Mouse (Mus musculus) midbrain, embryonic 16.5 days (tissue): ENCODE results near the gene Dvl1. TPM values are rescaled to one million over a fixed set of nuclear protein-coding genes. Genes with fewer than 3 reads are reported as not detected.

ENCODE experiments used
- ATAC-seq: fragments of 200-750 bp; cut with Nextera tagmentation; 2 replicates; pipeline ENCODE4 v1.8.0; 2017; ENCODE audit warnings: moderate TSS enrichment
- H3K27ac ChIP-seq: fragments of 300-500 bp; sonication (generic); 2 replicates; pipeline ENCODE4 v1.5.1; 2014; ENCODE audit warnings: mild to moderate bottlenecking, low read length, mixed read lengths
- H3K27me3 ChIP-seq: fragments of 300-500 bp; sonication (generic); 2 replicates; pipeline ENCODE4 v1.6.1; 2014; ENCODE audit warnings: low read depth, low read length, mixed read lengths; ENCODE audit not compliant: control insufficient read depth, insufficient read depth
- H3K36me3 ChIP-seq: fragments of 300-500 bp; sonication (generic); 2 replicates; pipeline ENCODE4 v1.6.1; 2014; ENCODE audit warnings: mild to moderate bottlenecking, low read length, moderate library complexity, mixed read lengths; ENCODE audit not compliant: control insufficient read depth, insufficient read depth
- H3K4me1 ChIP-seq: fragments of 300-500 bp; sonication (generic); 2 replicates; pipeline ENCODE4 v1.6.1; 2014; ENCODE audit warnings: mild to moderate bottlenecking, low read length, mixed read lengths; ENCODE audit not compliant: control insufficient read depth, insufficient read depth
- H3K4me2 ChIP-seq: fragments of 300-500 bp; sonication (generic); 2 replicates; pipeline ENCODE4 v1.6.1; 2014; ENCODE audit warnings: mild to moderate bottlenecking, low read length, mixed read lengths
- H3K4me3 ChIP-seq: fragments of 300-500 bp; sonication (generic); 2 replicates; pipeline ENCODE4 v1.5.1; 2014; ENCODE audit warnings: low read depth, mild to moderate bottlenecking, low read length, moderate library complexity, mixed read lengths
- H3K9ac ChIP-seq: fragments of 300-500 bp; sonication (generic); 2 replicates; pipeline ENCODE4 v1.6.1; 2014; ENCODE audit warnings: low read depth, low read length, mixed read lengths
- H3K9me3 ChIP-seq: fragments of 300-500 bp; sonication (generic); replicated peaks from 2 replicates; pipeline ENCODE4 v1.6.1; 2014; ENCODE audit warnings: mild to moderate bottlenecking, low read length, mixed read lengths; ENCODE audit not compliant: control insufficient read depth, poor library complexity, severe bottlenecking
- WGBS: fragments of 180-500 bp; shearing (Covaris S2); extraction: QIAGEN DNeasy Blood & Tissue Kit; methylation state at CpG from one replicate; pipeline ENCODE4 v1.1.7; 2014; 5-methylcytosine and 5-hydroxymethylcytosine counted together
- polyA plus RNA-seq: library from polyadenylated mRNA; unstranded; fragments of >200 nt; fragmentation: Nextera tagmentation; extraction: Ambion mirVana; gene quantifications from 2 replicates; pipeline ENCODE4 v1.2.1, GENCODE M21; 2015

Dvl1 gene
- 10.3 and 11.0 TPM in 2 replicates for polyA plus RNA-seq

DNA sequence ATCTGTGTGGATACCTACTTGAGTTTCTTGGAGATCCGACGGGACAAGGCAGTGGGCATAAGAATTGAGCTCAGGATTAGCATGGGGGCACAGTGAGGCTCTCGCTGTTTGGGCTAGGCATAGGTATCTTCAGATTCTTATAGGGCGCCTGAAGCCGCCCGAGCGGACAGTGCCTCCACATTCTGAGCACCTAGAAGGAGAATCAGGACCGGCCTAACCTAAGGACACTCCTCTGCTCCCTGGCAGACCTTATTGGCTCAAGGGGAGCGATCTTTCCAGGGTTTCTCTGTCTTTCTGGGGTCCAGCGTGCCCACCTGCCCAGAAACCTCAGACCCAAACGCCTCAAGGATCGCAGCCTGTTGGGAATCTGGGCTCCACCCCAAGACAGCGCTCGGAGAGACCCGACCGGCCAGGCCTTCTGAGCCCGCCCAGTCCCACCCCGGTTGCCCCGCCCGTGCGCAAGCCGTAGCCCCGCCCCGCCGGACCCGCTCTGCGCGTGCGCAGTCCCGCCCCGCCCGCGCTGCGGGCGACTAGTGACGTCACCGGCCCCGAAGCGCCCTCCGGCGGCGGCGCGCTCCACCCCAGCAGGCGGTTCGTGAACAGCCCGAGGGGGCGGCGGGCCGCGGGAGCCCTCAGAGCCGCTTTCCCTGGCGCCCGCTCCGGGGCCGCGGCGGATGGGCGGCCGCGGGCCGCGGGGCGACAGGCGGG is at the start of gene Dvl1:
Gene Dvl1, plus strand, starts transcription at position 532 of the 708 bp plus-strand sequence.
- Histone ChIP-seq H3K27ac (peak within 1 kb of the TSS; percentile 85), H3K4me2 (peak within 1 kb of the TSS; percentile 95), H3K36me3 (no peaks in the 10 kb centered on the region), H3K27me3 (no peaks in the 10 kb centered on the region), H3K9me3 (no peaks in the 10 kb centered on the region), H3K4me3 (peak within 1 kb of the TSS; percentile 79), H3K4me1 (peaks cover 33% of the 10 kb centered on the region), H3K9ac (peak within 1 kb of the TSS; percentile 88)
- 2% methylated on average over 43 of the region's 65 CpGs for WGBS
- peak; percentile 89 for ATAC-seq

GRCm38 (mm10) chr4:155802075-155802474 is 45.1 kb upstream of the Dvl1 start:
- no peak for ATAC-seq
- Histone ChIP-seq H3K27ac (no peak overlapping the region), H3K9ac (no peak overlapping the region), H3K36me3 (no peaks in the 10 kb centered on the region), H3K27me3 (no peaks in the 10 kb centered on the region), H3K4me3 (no peak overlapping the region), H3K4me1 (peaks cover 17% of the 10 kb centered on the region), H3K9me3 (no peaks in the 10 kb centered on the region), H3K4me2 (no peak overlapping the region)
- WGBS: 93% methylated on average over 1 of the region's 1 CpGs

DNA sequence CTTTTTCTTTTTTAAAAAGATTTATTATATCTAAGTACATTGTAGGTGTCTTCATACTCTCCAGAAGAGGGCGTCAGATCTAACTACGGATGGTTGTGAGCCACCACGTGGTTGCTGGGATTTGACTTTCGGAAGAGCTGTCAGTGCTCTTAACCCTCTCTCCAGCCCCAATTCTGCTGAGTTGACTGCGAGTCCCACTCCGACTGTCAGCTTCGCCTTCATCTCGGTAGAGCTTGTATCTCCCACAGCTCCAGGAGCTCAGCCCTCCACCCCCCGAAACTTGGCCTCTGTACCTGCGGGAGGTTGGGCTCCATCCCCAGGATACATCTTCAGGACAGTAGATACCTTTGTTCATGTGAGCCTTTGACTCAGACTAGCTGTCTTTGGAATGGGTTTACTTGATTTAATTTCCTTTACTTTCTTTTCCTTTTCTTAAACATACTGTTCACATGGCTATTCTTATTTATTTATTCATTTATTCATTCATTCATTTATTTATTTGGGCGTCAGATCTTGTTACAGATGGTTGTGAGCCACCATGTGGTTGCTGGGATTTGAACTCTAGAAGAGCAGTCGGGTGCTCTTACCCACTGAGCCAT is 44.4 kb upstream of the Dvl1 start, which contains the start of gene Mrpl20:
Gene Mrpl20, plus strand, starts transcription at position 138 of the 599 bp plus-strand sequence.
- peak within 1 kb of the TSS; percentile 92 for H3K9ac ChIP-seq
- H3K36me3 ChIP-seq: peaks cover 3% of the 10 kb centered on the region; the same call in 1 of the 2 replicates
- H3K4me1 ChIP-seq: peaks cover 17% of the 10 kb centered on the region
- peak; percentile 37 for ATAC-seq
- peak within 1 kb of the TSS; percentile 73 for H3K4me2 ChIP-seq
- H3K27me3 ChIP-seq: no peaks in the 10 kb centered on the region
- H3K4me3 ChIP-seq: peak within 1 kb of the TSS; percentile 74
- H3K9me3 ChIP-seq: no peaks in the 10 kb centered on the region
- H3K27ac ChIP-seq: peak within 1 kb of the TSS; percentile 74
- 10% methylated on average over 12 of the region's 12 CpGs for WGBS

- under 1% methylated on average over 57 of the region's 58 CpGs for WGBS
- peaks cover 7% of the 10 kb centered on the region for H3K36me3 ChIP-seq
- H3K27me3 ChIP-seq: no peaks in the 10 kb centered on the region
- no peaks in the 10 kb centered on the region for H3K9me3 ChIP-seq
- H3K4me2 ChIP-seq: peak overlapping the region; percentile 73
- peaks cover 17% of the 10 kb centered on the region for H3K4me1 ChIP-seq
- H3K9ac ChIP-seq: peak overlapping the region; percentile 92
- peak; percentile 98 for ATAC-seq
- peak overlapping the region; percentile 74 for H3K4me3 ChIP-seq
- H3K27ac ChIP-seq: peak overlapping the region; percentile 74
Observed at GRCm38 (mm10) chr4:155803340-155804041, 43.7 kb upstream of the Dvl1 start.

GRCm38 (mm10) chr4:155807841-155808240 is 39.4 kb upstream of the Dvl1 start:
- Histone ChIP-seq H3K4me1 (peaks cover 21% of the 10 kb centered on the region), H3K4me2 (no peak overlapping the region), H3K9me3 (no peaks in the 10 kb centered on the region), H3K36me3 (peaks cover 22% of the 10 kb centered on the region), H3K27ac (no peak overlapping the region), H3K4me3 (no peak overlapping the region), H3K9ac (no peak overlapping the region), H3K27me3 (no peaks in the 10 kb centered on the region)
- ATAC-seq: no peak
- 90% methylated on average over 3 of the region's 3 CpGs for WGBS

- peak within 1 kb of the TSS; percentile 95 for H3K4me2 ChIP-seq
- peak within 1 kb of the TSS; percentile 83 for H3K4me3 ChIP-seq
- H3K4me1 ChIP-seq: peaks cover 21% of the 10 kb centered on the region
- H3K27ac ChIP-seq: peak within 1 kb of the TSS; percentile 90
- peaks cover 46% of the 10 kb centered on the region for H3K36me3 ChIP-seq
- H3K9me3 ChIP-seq: no peaks in the 10 kb centered on the region
- under 1% methylated on average over 51 of the region's 60 CpGs for WGBS
- ATAC-seq: peak; percentile 99
- peak within 1 kb of the TSS; percentile 98 for H3K9ac ChIP-seq
- no peaks in the 10 kb centered on the region for H3K27me3 ChIP-seq
Observed at GRCm38 (mm10) chr4:155811929-155812664, 35.1 kb upstream of the Dvl1 start, which contains the start of gene Ccnl2. Gene Ccnl2, plus strand, starts transcription at chr4:155812489.

GRCm38 (mm10) chr4:155812665-155813181 is 34.5 kb upstream of the Dvl1 start:
- Histone ChIP-seq H3K9me3 (no peaks in the 10 kb centered on the region), H3K27me3 (no peaks in the 10 kb centered on the region), H3K9ac (peak overlapping the region; percentile 98), H3K27ac (peak overlapping the region; percentile 90), H3K4me3 (peak overlapping the region; percentile 83), H3K4me1 (peaks cover 21% of the 10 kb centered on the region), H3K36me3 (peaks cover 46% of the 10 kb centered on the region), H3K4me2 (peak overlapping the region; percentile 95)
- WGBS: under 1% methylated on average over 49 of the region's 49 CpGs
- ATAC-seq: peak; percentile 63

DNA sequence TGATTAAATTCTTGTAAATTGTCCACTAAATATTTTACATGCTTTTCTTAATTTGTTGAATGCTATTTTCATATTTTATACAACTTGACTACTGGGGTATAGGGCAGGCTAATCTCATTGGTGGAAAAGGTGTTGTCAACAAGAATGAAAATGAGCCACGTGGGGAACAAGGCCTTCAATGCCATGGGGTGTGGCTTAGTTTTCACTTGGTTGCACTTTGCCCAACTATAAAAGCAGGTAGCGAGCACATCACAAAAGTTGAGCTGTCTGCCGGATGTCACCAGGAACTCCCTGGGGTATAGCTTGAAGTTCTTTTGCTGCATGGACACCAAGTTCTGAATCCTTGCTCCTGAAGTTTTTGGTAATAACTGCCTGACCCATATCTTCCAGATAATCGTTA is 29.7 kb upstream of the Dvl1 start:
- H3K4me1 ChIP-seq: peaks cover 16% of the 10 kb centered on the region
- no peaks in the 10 kb centered on the region for H3K9me3 ChIP-seq
- no peak overlapping the region for H3K4me2 ChIP-seq
- peaks cover 62% of the 10 kb centered on the region for H3K36me3 ChIP-seq
- no peak overlapping the region for H3K9ac ChIP-seq
- no peak overlapping the region for H3K27ac ChIP-seq
- ATAC-seq: no peak
- 77% methylated on average over 4 of the region's 4 CpGs for WGBS
- H3K4me3 ChIP-seq: no peak overlapping the region
- no peaks in the 10 kb centered on the region for H3K27me3 ChIP-seq
